Mouse (Mus musculus): ENCODE measurements around the gene Gdf5.

The Gdf5 gene

DNA sequence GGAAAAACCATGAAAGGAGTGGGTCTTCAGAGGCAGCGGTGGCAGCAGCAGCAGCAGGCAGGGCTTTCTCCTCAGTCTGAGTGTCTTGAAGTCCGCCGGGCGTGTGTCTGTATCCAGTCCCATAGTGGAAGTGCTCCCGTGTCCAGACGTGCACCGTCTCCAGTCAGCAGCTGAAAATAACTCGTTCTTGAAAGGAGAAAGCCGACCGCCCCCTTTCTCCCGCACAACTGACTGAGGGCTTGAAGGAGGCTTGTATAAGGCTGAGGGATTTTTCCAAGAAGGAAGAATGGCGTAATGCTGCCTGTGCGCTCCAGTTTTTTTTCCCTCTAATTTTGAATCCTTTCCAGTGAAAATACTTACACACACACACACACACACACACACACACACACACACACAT is at the start of gene Gdf5:
TSS of gene Gdf5 (minus strand) at position 244 of the 400 bp plus-strand sequence.
- no peak for DNase-seq

DNA sequence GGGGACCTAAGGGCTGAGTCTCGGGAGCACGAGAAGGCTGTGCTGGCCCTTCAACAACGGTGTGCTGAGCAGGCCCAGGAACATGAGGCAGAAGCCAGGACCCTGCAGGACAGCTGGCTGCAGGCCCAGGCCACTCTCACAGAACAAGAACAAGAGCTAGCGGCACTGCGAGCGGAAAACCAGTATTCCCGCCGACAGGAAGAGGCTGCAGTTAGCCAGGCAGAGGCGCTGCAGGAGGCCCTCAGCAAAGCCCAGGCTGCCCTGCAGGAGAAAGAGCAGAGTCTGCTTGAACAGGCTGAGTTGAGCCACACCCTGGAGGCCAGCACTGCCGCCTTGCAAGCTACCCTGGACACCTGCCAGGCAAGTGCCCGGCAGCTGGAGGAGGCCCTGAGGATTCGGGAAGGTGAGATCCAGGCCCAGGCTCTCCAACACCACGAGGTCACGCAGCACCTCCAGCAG is 46.7 kb upstream of the Gdf5 start:
- peak; percentile 74 for DNase-seq

DNA sequence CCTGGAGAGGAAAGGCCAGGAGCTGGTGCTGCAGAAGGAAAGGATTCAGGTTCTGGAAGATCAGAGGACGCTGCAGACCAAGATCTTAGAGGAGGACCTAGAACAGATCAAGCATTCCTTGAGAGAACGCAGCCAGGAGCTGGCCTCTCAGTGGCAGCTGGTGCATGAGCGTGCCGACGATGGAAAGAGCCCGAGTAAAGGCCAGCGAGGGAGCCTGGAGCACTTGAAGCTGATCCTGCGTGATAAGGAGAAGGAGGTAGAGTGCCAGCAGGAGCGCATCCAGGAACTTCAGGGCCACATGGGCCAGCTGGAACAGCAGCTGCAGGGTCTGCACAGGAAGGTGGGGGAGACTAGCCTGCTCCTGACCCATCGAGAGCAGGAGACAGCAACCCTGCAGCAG is 46.0 kb upstream of the Gdf5 start:
- DNase-seq = peak; percentile 14

DNA sequence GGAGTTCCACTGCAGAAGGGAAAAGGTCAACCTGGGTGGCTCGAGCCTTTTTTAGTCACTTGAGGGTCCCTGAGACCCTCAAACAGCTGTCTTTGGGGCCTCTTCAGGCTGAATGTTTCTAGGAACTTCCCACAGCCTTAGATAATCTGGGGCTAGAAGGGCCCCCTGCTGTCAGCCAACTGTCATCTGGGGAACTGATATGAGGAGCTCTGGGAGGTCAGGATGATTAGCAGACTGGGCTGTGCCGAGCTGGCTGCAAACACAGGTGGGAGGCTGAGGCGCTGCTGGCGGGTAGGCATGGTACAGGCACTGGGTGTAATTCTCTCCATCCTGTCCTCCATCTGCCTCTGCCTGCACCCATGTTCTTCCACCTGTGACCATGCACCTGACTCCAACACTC is 43.9 kb upstream of the Gdf5 start:
- peak; percentile 91 for DNase-seq

DNA sequence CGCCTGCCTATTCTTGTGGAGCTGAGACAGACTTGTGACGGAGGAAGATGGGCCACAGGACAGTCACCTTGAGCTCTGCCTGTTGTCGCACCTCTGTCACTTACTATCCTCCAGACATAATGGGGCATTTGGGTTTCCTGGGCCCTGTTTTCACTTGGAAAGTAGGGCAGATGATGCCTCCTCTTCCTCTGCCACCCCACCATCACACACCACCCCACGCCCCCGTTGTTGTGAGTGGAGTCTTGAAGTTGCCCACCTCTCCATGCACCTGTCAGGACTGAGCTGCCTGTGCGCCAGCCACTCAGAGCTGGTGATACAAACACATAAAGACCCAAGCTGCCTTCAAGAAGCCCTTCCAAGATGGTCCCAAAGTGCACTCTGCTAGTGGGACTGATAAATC is 42.0 kb upstream of the Gdf5 start:
- DNase-seq = no peak

DNA sequence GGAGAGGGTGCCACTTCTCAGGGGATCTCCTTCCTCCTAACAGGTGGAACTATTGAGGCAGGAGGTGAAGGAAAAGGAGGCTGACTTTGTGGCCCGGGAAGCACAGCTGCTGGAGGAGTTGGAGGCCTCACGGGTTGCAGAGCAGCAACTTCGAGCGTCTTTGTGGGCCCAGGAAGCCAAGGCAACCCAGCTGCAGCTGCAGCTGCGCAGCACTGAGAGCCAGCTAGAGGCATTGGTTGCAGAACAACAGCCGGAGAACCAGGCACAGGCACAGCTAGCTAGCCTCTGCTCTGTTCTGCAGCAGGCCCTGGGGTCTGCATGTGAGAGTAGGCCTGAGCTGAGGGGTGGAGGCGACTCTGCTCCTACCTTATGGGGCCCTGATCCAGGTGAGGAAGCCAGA is 40.6 kb upstream of the Gdf5 start:
- DNase-seq = no peak

DNA sequence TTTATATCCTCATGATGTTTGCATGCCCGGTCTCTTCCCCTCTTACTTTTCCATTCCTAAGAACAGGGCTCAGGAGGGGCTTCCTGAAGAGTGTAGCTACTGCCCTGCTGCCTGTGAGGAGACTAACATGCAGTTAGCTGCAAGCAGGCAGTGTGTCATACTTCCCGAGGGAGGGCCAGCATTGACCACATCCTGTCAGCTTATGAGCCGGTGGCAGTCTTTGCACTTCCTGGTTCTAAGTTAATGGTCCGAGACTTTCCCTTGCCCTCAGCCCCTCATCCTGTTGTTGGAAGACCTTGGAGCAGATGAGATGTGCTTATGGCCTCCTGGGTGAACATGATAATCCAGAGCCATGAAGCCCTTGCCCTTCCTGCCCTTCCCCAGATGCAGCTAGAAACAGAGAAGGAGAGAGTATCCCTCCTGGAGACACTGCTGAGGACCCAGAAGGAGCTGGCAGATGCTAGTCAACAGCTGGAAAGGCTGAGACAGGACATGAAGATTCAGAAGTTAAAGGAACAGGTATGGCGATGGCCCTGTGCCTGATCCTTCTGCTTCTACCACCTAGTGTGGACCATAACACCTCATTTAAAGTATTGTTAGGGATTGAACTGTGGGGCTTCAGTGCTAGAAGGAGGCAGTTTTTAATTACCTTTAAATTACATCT is 34.3 kb upstream of the Gdf5 start:
- DNase-seq = peak; percentile 35

DNA sequence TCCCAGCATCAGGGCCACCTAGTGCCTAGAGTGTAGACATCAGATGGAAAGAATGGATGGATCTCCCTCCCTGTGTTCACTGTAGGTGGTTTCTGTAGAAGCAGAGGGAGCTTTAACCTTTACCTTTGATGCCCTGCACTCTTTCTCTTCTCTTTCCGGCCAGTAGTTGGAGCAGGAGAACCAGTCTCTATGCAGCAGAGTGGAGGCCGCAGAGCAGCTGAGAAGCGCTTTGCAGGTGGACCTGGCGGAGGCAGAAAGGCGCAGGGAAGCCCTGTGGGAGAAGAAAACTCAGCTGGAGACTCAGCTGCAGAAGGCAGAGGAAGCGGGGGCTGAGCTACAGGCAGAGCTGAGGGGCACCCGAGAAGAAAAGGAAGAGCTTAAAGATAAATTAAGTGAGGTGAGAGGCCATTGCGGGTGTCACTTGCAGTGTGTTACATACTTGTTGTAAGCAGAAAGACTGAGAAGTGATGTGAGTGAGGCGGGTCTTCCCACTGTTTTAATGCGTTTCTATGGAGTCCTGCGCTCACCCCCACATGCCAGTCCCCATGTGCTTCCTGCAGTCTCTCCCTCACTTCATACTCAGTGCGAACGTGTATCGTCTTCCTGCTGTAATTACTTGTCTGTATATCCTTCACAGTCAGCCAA is 29.0 kb upstream of the Gdf5 start:
- no peak for DNase-seq

DNA sequence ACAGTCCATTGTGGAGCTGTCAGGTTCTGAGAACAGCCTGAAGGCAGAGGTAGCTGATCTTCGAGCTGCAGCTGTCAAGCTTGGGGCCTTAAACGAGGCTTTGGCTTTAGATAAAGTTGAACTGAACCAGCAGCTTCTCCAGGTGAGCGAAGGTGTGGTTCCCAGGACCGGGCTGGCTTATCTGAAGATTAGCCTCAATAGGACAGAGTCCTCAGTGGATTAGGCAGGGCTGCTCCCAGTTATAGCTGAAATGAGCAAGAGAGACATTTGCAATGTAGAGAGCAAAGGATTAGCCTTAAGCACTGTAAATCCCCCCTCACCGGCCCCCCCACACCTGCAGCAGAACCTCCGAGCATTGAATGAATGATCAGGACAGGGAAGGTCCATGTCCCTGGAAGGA is 28.2 kb upstream of the Gdf5 start:
- no peak for DNase-seq

DNA sequence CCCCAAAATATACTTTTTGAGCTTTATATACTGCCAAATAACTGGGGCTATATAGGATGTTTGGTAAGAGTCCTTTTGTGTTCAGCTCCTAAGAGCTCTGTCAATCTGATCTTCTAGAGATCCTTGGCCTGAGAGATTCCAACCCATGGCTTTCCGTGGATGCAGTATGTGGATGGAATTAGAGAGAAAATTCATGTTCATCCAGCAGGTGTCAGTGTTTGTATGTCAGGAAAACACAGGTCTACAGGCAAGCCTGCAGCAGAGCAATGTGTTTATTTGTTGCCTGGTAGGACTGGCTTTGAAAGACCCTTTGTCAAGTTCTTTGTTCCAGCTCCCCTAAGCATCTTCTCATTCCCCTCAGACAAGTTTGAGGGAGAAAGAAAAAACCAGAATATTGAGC is 17.8 kb upstream of the Gdf5 start:
- DNase-seq = no peak

DNA sequence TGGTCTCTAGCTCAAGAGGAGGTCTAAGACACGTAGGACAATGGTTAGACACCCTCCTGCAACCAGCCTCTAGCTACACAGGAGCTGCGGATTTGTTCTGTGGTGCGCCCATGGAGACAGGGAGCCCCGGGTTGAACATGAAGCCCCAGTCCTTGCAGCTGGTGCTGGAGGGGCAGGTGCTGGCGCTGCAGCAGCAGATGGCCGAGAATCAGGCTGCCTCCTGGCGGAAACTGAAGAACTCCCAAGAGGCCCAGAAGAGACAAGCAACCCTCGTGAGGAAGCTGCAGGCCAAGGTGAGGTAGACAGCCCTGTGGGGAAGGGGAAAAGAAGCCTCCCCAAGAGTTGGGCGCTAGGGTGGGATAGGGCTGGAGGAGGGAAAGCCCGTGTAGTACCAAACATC is 16.7 kb upstream of the Gdf5 start:
- DNase-seq = no peak

DNA sequence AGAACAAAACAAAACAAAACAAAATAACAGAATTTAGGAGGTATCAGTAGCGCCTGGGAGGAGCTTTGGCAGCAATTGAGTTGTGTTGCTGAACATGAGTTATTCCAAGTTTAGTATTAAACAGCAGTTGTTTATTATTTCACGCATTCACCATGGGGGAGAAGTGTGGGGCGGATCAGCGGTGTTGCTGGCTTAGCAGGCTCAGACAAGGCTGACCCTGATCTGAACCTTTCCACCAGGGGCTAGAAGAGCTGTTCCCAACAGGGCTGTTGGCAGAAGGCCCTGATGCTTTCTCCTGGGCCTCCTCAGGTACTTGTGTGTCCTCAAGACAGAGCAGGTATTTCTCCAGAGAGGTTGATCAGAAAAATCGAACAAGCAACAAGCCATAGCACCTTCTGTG is 14.8 kb upstream of the Gdf5 start:
- no peak for DNase-seq

DNA sequence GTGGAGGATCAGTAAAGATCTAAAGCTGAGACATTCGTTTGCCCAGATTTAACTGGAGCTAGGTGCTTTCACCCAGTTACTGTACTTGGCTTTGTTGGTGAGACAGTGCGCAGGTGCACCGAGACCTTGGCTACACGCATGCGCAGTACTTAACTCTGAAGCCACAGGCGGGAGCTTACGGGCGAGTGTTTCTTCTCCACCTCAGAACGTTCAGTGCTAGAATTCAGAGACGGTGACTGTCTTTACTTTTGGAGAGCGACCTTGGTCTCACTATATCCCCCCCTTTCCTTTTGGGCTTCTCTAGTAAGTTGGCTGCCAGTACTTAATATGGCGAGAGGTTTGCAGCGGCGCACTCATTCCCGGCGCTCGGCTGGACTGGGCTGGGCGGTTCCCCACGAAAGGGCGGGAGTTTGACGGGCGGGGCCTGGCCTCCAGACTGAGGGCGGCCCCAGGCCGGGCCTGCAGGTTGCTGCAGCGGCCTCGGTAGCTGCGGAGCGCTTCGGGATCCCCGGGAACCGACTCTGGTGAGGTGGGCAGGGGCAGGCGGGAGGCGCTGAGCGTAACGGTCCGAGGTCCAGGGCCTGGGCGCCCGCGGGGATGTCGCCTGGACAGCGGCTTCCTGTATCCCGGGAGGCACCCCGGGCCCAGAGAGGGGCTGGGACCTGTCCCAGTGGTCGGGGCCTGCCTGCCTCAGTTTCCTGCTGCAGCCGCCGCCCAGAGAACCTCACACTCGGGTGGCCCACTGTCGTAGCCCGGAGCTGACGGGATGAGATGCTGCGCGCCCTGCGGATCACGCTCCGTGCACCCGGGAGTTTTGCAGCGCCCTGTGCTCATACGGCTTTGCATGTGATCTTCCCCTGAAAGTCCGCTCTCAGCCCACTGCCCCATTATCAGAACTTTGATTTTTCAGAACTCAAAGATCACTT is 11.2 kb upstream of the Gdf5 start, which contains the start of gene Cep250:
TSS of gene Cep250 (plus strand) at position 325 of the 926 bp plus-strand sequence.
- peak; percentile 96 for DNase-seq

DNA sequence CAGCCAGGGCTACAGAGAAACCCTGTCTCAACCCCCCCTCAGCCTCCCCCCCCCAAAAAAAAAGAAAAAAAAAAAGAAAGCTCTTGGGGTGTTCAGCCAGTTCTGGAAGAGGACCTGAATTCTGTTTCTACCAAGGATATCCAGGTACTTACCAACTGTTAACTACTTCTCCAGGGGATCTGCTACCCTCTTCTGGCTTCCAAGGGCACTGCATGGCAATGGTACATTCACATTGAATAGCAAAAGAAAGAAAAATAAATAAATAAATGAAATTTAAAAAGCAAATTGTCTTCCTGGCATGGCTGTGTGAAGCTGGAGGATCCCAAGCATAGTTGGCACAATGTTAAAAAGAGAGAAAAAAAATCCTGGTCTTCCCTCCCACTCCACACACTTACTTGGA is 6.8 kb upstream of the Gdf5 start:
- DNase-seq = peak; percentile 50

DNA sequence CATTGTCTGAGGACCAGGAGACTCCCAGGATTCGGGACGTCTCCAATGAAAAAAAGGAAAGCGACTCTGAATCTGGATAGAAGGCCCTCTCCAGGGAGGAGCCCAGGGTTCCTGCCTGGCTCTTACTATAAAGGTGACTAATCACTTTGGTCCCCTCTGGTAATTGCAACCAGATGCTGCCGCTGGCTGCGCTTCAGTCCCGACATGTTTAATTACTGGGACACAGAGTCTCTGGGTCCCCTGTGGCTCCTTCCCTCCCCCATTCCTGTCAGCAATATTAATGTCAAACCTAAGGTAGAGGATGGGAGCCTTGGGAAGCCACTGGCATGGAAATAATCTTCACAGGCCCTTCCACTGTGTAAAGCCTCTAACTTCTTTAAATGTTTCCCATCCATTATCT is 4.2 kb upstream of the Gdf5 start:
- DNase-seq = no peak

DNA sequence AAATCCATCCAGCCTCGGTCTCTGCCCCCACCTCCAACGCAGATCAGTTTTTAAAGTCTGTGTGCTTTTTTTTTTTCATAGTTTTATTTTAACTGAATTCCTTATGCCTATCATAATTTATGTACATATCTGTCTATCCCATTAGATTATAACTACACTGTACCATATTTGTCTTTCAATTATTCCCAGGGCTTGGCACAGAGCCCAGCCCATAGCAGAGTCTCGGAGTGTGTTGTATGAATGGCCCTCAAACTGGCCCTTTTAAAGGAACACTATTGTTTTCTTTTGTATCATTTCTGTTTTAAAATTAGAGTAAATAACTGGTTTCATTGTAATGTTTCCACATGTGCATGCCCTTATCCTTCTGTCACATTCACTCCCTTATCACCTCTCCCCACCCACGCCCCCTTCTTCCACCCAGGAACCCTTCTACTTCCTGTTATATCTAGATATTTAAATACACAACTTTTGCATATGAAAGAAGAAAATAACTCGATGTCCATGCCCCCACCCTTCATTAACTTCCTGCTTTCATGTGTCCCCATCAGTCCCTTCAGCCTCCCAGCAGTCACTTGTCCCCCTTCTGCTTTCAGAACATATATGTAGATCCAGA is 2.3 kb upstream of the Gdf5 start:
- peak; percentile 72 for DNase-seq

DNA sequence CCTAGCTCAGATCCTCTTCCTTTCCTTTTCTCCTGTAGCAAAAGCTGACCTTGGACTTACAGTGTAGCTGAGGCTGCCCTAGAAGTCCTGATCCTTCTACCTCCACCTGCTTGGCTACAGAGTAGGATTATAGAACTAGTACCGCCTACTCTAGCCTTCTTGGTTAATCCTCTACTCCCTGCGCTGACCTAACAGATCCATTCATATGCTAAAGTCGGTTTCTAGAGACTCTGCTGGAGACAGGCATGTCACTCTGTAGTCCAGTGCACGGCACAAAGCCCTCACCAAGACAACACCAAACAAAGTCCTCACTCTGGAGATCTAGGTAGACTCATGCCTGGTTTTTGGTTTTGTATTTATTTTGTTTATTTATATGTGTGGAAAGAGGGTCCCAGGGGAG is 1.3 kb upstream of the Gdf5 start:
- DNase-seq = no peak

DNA sequence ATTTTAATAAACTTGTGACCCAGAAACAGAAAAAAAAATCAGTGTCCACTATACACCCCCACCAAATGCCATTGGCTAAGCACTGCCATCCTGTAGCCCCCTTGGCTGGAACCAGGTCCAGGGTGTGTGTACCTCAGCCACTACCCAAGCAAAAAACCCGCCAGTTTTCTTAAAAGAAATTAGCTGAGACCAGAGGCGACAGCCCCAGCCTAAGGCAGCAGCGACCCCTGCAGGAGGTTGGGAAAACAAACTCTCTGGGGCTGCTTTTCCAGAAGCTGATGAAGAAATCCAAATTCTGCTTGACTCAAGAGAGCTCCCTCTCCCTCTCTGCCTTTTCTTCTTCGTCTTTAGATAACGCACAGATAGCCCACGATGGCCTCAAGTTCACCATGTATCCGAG is 902 bp upstream of the Gdf5 start:
- peak; percentile 80 for DNase-seq

DNA sequence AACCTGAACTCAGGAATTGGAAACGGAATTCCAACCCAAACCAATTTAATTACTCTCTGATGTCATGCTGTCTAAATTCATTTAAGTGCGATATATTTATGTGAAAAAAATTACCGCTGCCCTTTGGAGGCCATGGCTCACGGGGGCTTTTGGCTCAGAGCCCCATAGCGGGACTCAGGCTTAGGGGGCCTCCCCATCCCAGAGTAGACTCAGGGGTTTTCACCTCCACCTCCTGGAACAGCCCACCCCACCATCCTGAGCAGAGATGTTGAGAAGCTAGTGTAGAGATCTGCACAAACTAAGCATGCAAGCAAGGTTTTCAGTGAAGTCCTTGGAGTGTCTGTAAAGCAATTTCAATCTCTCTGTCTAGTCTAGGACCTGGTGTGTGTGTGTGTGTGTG is 413 bp upstream of the Gdf5 start:
- DNase-seq = no peak

DNA sequence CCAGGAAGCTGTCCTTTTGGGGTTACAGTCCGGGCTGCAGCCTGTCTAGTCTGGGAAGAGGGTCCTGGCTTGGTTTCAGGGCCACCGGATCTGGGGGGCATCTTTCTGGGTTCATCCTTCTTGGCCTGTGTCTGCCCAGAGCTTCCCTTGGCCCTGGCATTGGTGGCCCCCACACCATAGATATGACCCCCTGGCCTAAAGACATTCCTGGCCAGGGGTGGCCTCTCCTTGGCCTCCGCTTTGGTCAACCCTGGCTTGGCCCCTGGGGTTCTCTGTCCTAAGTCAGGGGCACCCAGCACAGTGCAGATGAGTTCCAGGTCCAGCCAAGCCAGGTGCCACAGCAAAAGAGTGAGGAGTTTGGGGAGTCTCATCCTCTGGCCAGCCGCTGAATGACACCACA is 482 bp downstream of the Gdf5 start:
- no peak for DNase-seq

DNA sequence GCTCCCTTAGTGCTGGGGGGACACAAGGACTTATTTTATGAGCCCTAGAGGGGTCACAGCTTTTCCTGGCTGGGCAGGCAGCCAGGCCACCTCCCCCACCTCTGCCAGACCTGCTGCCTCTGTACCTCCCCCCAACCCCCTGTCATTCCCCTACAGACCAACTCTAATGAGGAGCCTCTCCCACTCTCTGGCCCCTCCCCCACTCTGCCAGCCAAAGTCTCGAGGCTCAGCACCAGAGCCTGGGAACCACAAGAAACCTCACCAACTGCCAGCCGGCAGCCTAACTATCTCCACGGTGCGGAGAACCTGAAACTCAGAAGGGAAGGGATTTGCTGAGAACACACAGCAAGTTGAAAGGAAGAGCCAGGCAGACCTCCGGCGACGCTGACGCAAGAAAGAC is 1.7 kb downstream of the Gdf5 start:
- DNase-seq = no peak

DNA sequence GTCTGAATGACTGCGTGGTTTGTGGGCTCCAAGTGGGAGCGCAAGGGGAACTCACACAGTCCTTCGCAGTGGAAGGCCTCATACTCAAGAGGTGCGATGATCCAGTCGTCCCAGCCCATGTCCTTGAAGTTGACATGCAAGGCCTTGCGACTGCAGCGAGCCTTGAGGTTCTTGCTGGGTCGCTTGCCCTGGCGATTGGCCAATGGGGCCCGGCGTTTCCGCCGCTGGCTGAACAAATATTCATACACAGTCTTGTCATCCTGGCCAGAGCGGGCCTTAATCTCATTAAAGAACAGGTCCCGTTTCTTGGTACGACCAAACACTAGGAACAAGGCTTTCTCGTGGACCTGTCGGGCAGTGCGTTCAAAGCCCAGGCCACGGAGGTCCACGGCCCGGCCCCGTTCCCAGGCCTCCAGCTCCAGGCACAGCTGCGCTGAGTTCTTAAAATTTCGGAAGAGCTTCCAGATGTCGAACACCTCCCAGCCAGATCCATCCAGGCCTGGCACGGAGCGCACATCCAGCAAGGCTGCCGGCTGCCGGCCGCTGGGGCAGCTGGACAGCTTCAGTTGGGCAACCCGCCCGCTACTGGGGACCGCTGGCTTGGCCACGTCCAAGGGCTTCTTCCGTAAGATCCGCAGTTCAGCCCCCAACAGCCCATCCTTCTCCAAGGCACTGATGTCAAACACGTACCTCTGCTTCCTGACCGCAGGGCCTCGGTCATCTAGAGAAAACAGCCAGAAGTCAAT is 3.3 kb downstream of the Gdf5 start:
- no peak for DNase-seq

DNA sequence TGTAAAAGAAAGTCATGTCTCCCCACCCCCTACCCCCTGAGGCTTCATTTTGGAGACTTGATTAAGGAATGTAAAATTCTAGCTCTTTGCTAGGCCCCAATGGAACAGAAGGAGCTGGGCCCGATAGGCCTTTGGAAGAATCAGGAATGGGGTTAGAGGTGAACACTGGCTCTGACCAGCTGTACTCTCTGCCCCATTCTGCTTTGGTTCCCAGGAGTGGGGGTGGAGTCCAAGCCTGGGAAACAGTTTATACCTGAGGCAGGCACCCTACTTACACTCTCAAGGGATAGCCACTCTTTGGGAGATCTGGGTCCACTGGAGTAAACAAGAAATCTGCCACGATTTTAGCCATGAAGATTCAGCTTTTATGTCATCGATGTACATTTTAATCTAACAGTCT is 4.5 kb downstream of the Gdf5 start, which contains the start of gene Gm15557:
TSS of gene Gm15557 (plus strand) at position 48 of the 400 bp plus-strand sequence.
- DNase-seq = no peak
